Mouse (Mus musculus) liver, postnatal 0 days (tissue): ENCODE measurements around the gene Styx.

Source experiments
- CTCF ChIP-seq: sonication (generic); IDR thresholded peaks from 2 replicates; pipeline ENCODE4 v1.5.1; 2016; ENCODE audit warnings: antibody characterized with exemption, low read depth
- EP300 ChIP-seq: IDR thresholded peaks from 2 replicates; pipeline ENCODE4 v1.6.1; 2016; ENCODE audit warnings: antibody characterized with exemption, low read depth, mild to moderate bottlenecking

DNA sequence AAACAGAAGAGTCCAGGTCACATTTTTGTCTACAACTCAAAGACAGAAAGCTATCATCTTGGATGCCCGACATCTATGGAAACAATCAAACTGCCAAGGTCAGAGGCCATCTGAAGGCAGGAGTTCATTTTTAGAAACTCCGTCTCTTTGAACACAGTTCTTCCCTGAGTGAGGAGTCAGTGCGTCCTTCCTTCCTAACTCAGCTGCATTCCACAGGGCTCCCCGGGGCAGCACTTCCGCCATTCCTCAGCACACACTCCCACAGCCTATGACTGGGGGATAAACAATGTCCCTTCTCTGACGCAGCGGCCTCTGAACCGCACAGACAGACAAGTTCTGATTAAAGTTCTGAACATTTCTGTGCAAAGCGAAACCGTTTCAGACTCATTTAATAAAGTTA lies 112.7 kb downstream of the Styx start:
- TF ChIP-seq CTCF = no peak
- TF ChIP-seq EP300 = no peak
